Mouse (Mus musculus): ENCODE results near the gene Ggact. TPM values are rescaled to one million over a fixed set of nuclear protein-coding genes. Genes with fewer than 3 reads are reported as not detected.

Gene Ggact
- polyA plus RNA-seq, 1 experiment from 2014 or later: 5.1 TPM

DNA sequence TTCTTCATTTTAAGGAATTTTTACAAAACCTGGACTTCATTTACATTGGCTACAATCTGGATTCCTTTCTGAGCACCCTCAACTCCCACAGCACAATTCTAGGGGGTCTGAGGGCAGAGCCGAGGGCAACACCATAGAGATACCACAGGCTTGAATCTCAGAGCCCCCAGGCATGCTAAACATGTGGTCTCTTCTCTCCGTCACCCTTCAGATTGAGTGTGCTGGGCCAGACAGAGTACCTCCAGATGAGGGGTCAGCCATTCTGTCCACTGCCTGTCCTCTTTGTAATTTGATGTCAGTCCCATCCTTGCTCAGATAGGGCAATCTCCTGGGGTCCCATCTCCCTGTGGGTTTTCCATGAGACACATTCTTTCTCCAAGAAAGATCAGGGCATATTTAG, 31.9 kb downstream of the Ggact start:
- 55% methylated on average over 2 of the region's 2 CpGs for WGBS
- no peak overlapping the region for H3K27ac ChIP-seq
- no peak for ATAC-seq (ENCODE audit: insufficient number of reproducible peaks, low FRiP score, low TSS enrichment, low read depth)

DNA sequence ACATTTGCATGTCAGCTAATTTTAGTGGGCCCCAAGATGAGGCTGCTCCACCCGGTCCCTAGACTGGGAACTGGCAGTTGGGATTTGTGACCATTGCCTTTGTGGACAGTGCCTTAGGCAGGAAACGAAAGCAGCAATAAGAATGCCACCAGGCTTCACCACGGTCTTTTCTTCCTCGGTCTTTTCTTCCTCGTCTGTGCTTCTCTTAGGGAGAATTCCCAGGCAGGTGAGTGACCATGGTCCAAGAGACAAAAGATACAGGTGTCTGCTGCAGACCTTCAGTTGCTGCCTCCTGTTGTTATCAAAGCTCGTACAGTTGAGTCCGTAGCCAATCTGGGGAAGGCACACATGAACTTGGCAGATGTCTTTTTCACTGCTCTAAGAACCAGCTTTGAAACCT, 33.3 kb downstream of the Ggact start:
- Histone ChIP-seq H3K4me1 (peaks cover 15% of the 10 kb centered on the region; the same call in 1 of the 2 replicates), H3K27me3 (peaks cover 14% of the 10 kb centered on the region; the same call in 1 of the 2 replicates), H3K36me3 (no peaks in the 10 kb centered on the region), H3K9me3 (no peaks in the 10 kb centered on the region), H3K9ac (no peak overlapping the region), H3K4me3 (no peak overlapping the region), H3K27ac (no peak overlapping the region), H3K4me2 (no peak overlapping the region)
- no peak for ATAC-seq (ENCODE audit: insufficient number of reproducible peaks, low FRiP score, low TSS enrichment, low read depth)
- 66% methylated on average over 7 of the region's 7 CpGs for WGBS

More for the DNA sequence above, 31.9 kb downstream of the Ggact start:
- H3K9me3 ChIP-seq: no peaks in the 10 kb centered on the region
- H3K4me3 ChIP-seq: no peak overlapping the region
- H3K27me3 ChIP-seq: peaks cover 9% of the 10 kb centered on the region; the same call in 1 of the 2 replicates
- no peaks in the 10 kb centered on the region for H3K36me3 ChIP-seq
- no peak overlapping the region for H3K9ac ChIP-seq
- H3K4me2 ChIP-seq: no peak overlapping the region
- peaks cover 15% of the 10 kb centered on the region; the same call in 1 of the 2 replicates for H3K4me1 ChIP-seq

DNA sequence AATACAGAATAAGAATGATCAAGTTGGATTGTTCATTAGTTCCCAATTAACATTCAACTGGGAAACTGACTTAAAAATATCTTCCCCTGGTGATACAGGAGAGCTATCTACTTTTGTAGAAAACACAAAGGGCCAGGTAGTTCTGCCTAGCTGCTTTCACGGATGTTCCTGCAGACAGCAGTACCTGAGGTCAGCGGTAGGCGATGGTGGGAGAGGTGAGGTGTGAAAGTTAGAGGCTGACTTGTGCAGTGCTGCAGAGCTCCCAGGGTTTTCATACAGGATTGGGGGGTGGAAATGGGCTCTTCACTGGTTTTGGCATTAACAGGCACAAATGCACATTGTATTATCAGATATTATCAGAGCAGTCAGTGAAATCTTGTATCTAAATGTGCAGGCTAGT, 35.8 kb downstream of the Ggact start:
- Histone ChIP-seq H3K27me3 (peaks cover 22% of the 10 kb centered on the region; the same call in 1 of the 2 replicates), H3K4me3 (no peak overlapping the region), H3K9me3 (no peaks in the 10 kb centered on the region), H3K9ac (no peak overlapping the region), H3K27ac (no peak overlapping the region), H3K4me2 (no peak overlapping the region), H3K36me3 (no peaks in the 10 kb centered on the region), H3K4me1 (peaks cover 4% of the 10 kb centered on the region; the same call in 1 of the 2 replicates)
- 84% methylated on average over 3 of the region's 3 CpGs for WGBS
- ATAC-seq (ENCODE audit: insufficient number of reproducible peaks, low FRiP score, low TSS enrichment, low read depth): no peak

DNA sequence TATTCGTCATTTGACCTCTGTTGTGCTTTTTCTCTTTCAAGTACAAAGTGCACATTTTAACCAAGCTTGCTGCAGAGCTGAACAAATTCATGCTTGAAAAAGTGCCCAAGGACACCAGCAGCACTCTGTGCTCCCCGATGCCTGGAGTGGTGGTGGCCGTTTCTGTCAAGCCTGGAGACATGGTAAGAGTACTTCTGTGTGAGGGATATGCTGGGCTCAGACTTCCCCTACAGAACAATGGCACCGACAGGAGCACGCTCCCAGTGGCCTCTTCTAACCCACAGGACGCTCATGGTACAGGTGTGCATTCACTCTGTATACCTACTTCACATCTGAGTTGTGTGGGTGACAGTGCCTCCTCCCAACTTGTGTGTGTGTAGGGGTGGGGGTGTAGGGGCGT, 36.8 kb downstream of the Ggact start:
- 65% methylated on average over 7 of the region's 7 CpGs for WGBS
- Histone ChIP-seq H3K4me1 (no peaks in the 10 kb centered on the region), H3K9ac (no peak overlapping the region), H3K36me3 (no peaks in the 10 kb centered on the region), H3K27me3 (peaks cover 22% of the 10 kb centered on the region; the same call in 1 of the 2 replicates), H3K4me2 (no peak overlapping the region), H3K9me3 (no peaks in the 10 kb centered on the region), H3K4me3 (no peak overlapping the region), H3K27ac (no peak overlapping the region)
- no peak for ATAC-seq (ENCODE audit: insufficient number of reproducible peaks, low FRiP score, low TSS enrichment, low read depth)

DNA sequence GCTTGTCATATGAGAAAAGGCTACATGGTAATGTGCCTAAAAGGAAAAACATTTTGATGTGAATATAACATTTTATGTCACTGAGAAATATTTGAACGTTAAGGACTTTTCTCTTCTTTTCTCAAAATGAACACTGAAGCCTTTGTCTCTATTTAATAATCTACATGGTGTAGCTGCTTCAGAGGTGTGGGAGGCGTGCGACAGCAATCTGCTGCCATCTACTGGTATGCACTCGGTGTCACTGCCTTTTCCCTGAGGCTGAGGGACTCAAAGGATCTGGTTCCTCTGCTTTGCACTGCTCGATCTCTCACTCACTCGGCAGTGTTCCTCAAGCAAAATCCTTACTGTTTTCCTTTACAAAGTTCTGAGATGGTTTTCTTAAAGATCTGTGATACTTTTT, 37.4 kb downstream of the Ggact start:
- Histone ChIP-seq H3K4me2 (no peak overlapping the region), H3K27ac (no peak overlapping the region), H3K9ac (no peak overlapping the region), H3K4me1 (no peaks in the 10 kb centered on the region), H3K36me3 (no peaks in the 10 kb centered on the region), H3K4me3 (no peak overlapping the region), H3K27me3 (peaks cover 22% of the 10 kb centered on the region; the same call in 1 of the 2 replicates), H3K9me3 (no peaks in the 10 kb centered on the region)
- no peak for ATAC-seq (ENCODE audit: insufficient number of reproducible peaks, low FRiP score, low TSS enrichment, low read depth)
- 4% methylated on average over 6 of the region's 6 CpGs for WGBS

DNA sequence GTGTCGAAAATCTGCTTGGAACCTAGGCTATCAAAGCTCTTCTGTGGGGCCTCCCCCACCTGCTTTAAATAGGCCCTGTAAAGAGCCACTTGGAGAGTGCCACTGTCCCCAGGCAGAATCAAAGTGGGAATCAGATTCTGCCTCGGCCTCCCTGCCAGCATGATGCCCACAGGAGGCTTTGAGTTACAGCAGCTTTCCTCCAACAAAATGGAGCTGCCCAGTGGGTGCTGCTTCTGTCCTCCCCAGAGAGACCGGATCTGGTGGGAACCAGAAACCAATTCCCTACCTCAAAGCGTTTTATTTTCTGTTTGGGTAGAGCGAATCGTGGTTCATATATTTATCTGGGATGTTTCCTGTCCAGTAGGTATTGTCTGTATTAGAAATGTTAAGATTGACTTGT, 37.9 kb downstream of the Ggact start:
- ATAC-seq (ENCODE audit: insufficient number of reproducible peaks, low FRiP score, low TSS enrichment, low read depth): no peak
- Histone ChIP-seq H3K9ac (no peak overlapping the region), H3K4me3 (no peak overlapping the region), H3K4me1 (no peaks in the 10 kb centered on the region), H3K9me3 (no peaks in the 10 kb centered on the region), H3K36me3 (no peaks in the 10 kb centered on the region), H3K27ac (no peak overlapping the region), H3K27me3 (peaks cover 22% of the 10 kb centered on the region; the same call in 1 of the 2 replicates), H3K4me2 (no peak overlapping the region)
- WGBS: 55% methylated on average over 6 of the region's 6 CpGs

DNA sequence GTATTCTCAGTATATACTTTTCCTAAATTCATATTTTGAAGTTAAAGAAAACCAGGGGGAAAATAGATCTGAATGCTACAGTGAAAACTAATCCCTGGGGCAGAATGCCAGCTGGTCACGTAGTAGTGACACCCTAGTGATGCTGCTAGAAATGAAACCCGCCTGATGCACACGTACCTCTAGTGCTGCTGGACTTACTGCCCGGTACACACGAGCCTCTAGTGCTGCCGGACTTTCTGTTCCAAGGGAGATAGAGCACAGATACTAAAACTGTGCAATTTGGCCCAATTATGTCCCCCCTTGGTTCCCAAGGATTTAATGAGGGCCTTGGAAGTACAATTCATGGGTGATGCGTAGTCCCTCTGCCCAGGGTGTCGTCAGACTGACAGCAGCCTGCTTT, 38.5 kb downstream of the Ggact start:
- Histone ChIP-seq H3K36me3 (no peaks in the 10 kb centered on the region), H3K9ac (no peak overlapping the region), H3K4me2 (no peak overlapping the region), H3K27ac (no peak overlapping the region), H3K4me3 (no peak overlapping the region), H3K9me3 (no peaks in the 10 kb centered on the region), H3K4me1 (no peaks in the 10 kb centered on the region), H3K27me3 (peaks cover 22% of the 10 kb centered on the region; the same call in 1 of the 2 replicates)
- no peak for ATAC-seq (ENCODE audit: insufficient number of reproducible peaks, low FRiP score, low TSS enrichment, low read depth)
- 71% methylated on average over 8 of the region's 8 CpGs for WGBS

DNA sequence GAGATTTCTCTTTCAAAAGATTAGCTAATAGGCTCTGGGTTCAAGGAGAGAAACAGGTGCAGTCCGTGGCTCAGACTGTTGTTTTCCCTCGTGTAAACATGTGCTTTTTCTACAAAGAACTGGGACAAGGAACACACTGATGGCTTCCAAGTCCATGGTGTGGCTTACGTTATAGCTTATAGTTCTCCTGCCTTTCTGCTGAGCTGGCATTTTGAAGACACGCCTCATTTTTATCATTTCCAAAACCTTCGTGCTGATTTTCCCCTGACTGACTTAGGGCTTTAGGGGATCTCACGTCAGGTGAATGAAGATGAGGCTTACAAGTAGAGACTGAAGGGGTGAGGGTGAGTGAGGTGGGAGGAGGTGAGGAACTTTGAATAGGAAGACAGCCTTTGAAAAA, 40.9 kb downstream of the Ggact start:
- no peak overlapping the region for H3K9ac ChIP-seq
- H3K4me1 ChIP-seq: no peaks in the 10 kb centered on the region
- no peak overlapping the region for H3K27ac ChIP-seq
- no peak overlapping the region for H3K4me3 ChIP-seq
- WGBS: 73% methylated on average over 6 of the region's 6 CpGs
- no peaks in the 10 kb centered on the region for H3K36me3 ChIP-seq
- H3K27me3 ChIP-seq: peaks cover 17% of the 10 kb centered on the region; the same call in 1 of the 2 replicates
- ATAC-seq (ENCODE audit: insufficient number of reproducible peaks, low FRiP score, low TSS enrichment, low read depth): no peak
- H3K4me2 ChIP-seq: no peak overlapping the region
- H3K9me3 ChIP-seq: no peaks in the 10 kb centered on the region

DNA sequence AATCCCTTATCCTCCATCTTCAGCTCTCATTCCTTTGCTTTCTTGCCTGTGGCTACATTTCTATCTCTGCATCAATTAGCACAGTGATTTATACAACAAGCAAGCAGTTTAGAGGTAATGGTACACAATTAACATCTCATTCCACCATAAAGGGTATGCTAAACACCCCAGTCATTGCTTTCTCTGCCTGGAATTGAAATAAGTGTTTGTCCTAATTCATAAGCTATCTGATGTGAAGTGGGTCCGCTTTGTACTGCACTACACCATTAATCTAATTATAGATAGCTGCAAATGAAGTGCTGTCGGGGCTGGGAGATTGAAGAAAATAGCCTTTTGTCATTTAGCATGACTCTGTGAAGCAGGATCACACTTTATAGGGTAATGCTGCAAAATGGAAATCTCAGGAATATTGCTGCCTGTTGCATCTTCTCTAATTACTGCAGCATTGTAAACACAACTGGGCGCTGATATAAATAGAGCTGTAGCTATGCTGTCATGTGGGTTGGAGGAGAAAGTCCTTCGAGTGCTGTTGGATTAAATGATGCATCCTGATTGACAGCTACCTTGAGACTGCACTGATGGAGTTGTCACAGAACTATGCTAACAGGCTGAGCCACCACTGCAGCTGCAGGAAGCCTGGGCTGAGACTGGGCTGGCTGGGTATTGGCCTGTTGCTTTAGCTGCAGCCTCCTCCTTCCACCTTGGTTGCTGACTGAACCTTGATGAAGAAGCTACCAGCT, 41.5 kb downstream of the Ggact start:
- Histone ChIP-seq H3K4me2 (no peak overlapping the region), H3K27me3 (peaks cover 16% of the 10 kb centered on the region; the same call in 1 of the 2 replicates), H3K27ac (no peak overlapping the region), H3K9me3 (no peaks in the 10 kb centered on the region), H3K9ac (no peak overlapping the region), H3K4me3 (no peak overlapping the region), H3K4me1 (no peaks in the 10 kb centered on the region), H3K36me3 (no peaks in the 10 kb centered on the region)
- ATAC-seq (ENCODE audit: insufficient number of reproducible peaks, low FRiP score, low TSS enrichment, low read depth): no peak
- WGBS: 53% methylated on average over 4 of the region's 4 CpGs

DNA sequence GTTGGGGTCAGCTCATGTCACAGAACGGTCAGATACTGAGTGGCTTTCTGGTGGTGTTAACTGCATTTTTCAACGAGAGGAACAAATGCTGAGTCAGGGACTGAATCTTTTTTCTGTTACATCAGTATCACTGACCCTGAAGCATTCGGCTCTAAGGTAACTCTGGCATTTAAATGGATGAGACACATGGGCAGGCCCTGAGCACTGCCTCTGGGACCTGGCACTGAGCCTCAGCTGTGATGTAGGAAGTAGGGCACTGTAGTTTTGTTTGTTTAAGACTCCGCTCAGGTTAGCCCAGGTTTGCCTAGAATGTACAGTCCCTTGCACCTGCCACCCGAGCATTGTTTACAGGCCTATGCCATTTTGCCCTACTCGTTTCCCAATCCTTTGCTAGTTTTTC, 43.7 kb downstream of the Ggact start:
- WGBS: 73% methylated on average over 6 of the region's 6 CpGs
- Histone ChIP-seq H3K4me1 (no peaks in the 10 kb centered on the region), H3K9me3 (no peaks in the 10 kb centered on the region), H3K9ac (no peak overlapping the region), H3K36me3 (no peaks in the 10 kb centered on the region), H3K27me3 (peaks cover 5% of the 10 kb centered on the region; the same call in 1 of the 2 replicates), H3K4me3 (no peak overlapping the region), H3K4me2 (no peak overlapping the region), H3K27ac (no peak overlapping the region)
- ATAC-seq (ENCODE audit: insufficient number of reproducible peaks, low FRiP score, low TSS enrichment, low read depth): no peak

DNA sequence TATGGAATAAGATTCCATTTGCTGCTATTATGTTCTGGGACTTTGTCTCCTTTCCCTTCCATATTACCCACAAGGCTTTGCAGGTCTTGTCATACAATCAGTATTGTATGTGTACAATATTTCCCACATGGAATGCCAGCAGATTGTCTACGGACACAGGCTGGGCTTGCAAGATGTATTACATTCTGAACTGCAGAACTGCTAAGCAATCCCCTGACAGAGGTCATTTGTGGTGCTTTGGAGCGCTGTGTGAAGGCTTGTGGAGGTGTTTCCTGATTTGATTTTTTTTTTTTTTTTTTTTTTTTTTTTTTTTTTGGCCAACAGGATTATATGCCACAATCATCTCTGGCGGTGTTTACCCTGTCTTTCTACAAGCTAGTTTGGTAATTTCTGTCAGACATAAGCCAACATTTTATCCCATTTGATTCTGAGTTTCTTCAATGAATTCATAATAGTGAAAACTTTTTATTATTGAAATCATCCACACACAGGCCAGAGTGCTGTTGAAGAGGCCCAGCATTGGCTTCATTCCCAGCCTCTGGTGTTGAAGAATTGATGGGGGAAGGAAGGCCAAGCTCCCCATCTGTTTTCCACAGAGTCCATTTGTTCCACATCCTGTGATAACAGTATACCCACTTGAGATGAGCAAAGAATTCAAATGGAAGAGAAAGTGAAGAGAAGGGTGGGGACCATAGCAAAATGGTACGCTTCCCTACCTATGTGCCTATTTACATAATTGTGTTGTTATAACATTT, 45.8 kb downstream of the Ggact start:
- no peak for ATAC-seq (ENCODE audit: insufficient number of reproducible peaks, low FRiP score, low TSS enrichment, low read depth)
- no peaks in the 10 kb centered on the region for H3K9me3 ChIP-seq
- WGBS: 63% methylated on average over 4 of the region's 4 CpGs

DNA sequence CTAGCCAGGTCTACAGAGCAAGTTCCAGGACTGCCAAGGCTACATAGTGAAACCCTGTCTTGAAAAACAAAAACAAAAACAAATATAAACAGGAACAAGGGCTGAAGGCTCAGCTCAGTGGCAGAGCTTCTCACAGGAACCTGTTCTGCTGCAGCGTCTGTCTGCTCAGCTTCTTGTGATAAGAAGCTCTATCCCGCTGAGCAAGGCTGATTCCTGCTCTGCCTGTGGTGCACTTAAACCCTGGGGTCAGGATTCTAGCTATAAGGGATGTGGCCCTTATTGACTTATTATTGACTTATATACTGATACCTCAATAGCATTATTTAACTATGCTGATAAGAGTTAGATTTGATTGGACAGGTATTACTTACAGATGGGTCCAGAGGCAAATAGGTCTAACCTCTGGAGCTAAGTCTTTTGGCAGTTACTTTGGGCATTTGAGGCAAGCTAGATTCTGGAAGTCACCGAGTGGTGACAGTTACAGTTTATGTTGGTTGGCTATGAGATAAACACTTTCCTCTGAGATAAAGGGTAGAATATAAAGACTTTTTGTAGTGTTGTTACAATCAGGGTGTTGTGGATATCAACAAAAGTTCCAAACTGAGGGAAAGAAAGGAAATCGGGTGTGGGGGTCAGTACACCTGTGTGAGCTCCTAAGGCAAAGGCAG, 48.0 kb downstream of the Ggact start:
- H3K9me3 ChIP-seq: no peaks in the 10 kb centered on the region
- H3K4me3 ChIP-seq: no peak overlapping the region
- H3K9ac ChIP-seq: no peak overlapping the region
- no peaks in the 10 kb centered on the region for H3K36me3 ChIP-seq
- no peak for ATAC-seq (ENCODE audit: insufficient number of reproducible peaks, low FRiP score, low TSS enrichment, low read depth)
- H3K4me1 ChIP-seq: no peaks in the 10 kb centered on the region
- no peak overlapping the region for H3K4me2 ChIP-seq
- no peak overlapping the region for H3K27ac ChIP-seq
- WGBS: 85% methylated on average over 4 of the region's 4 CpGs
- no peaks in the 10 kb centered on the region for H3K27me3 ChIP-seq

More for the DNA sequence above, 45.8 kb downstream of the Ggact start:
- no peak overlapping the region for H3K27ac ChIP-seq
- no peak overlapping the region for H3K4me3 ChIP-seq
- H3K9ac ChIP-seq: no peak overlapping the region
- no peaks in the 10 kb centered on the region for H3K27me3 ChIP-seq
- H3K36me3 ChIP-seq: no peaks in the 10 kb centered on the region
- H3K4me2 ChIP-seq: no peak overlapping the region
- H3K4me1 ChIP-seq: no peaks in the 10 kb centered on the region

Data from limb, embryonic 15.5 days (tissue).